Mouse (Mus musculus) lung, adult 2 months (tissue): ENCODE results near the gene Kpna6.

Source experiments
- CTCF ChIP-seq: fragments of 200-500 bp; IDR thresholded peaks from 2 replicates; pipeline ENCODE4 v1.5.1; 2011; ENCODE audit warnings: mild to moderate bottlenecking, low read length, control low read depth; ENCODE audit not compliant: insufficient read depth
- POLR2A ChIP-seq: fragments of 200-500 bp; IDR thresholded peaks from 2 replicates; pipeline ENCODE4 v1.6.1; 2011; ENCODE audit warnings: low read depth, mild to moderate bottlenecking, control low read depth, low read length, borderline replicate concordance; ENCODE audit errors: extremely low read depth

DNA sequence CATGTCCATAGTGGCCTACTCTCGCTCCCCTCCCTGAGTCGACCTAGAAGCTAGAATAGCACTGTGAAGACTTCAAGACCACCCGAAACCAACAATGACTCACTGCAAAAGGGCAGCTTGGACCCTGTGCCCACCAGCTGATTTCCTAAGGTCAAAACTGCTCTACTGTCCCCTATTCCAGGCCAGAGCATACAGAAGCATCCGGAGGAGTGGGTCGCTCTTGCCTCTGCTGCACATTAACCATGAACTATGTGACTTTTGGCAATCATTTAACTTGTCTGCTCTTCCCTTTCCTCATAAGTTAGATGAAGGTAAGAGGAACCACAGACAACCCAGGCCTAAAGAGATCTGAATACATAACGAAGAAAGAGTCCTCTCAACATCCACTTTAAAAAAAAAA lies 12.0 kb upstream of the Kpna6 start:
- no peak for TF ChIP-seq CTCF
- no peak for TF ChIP-seq POLR2A
